Mouse (Mus musculus) neural tube, embryonic 15.5 days (tissue): ENCODE data around the gene Apom. TPM values are rescaled to one million over a fixed set of nuclear protein-coding genes. Genes with fewer than 3 reads are reported as not detected.

ENCODE experiments used
- ATAC-seq: fragments of 200-750 bp; cut with Nextera tagmentation; 2 replicates; pipeline ENCODE4 v1.8.0; 2017; ENCODE audit warnings: mild to moderate bottlenecking, moderate TSS enrichment, moderate library complexity; ENCODE audit not compliant: low FRiP score
- H3K27ac ChIP-seq: fragments of 300-500 bp; sonication (generic); replicated peaks from 2 replicates; pipeline ENCODE4 v1.5.1; 2015; ENCODE audit warnings: mild to moderate bottlenecking, inconsistent platforms
- H3K27me3 ChIP-seq: fragments of 300-500 bp; sonication (generic); replicated peaks from 2 replicates; pipeline ENCODE4 v1.6.1; 2015; ENCODE audit warnings: inconsistent platforms
- H3K36me3 ChIP-seq: fragments of 300-500 bp; sonication (generic); 2 replicates; pipeline ENCODE4 v1.6.1; 2015; ENCODE audit warnings: inconsistent platforms
- H3K4me1 ChIP-seq: fragments of 300-500 bp; sonication (generic); 2 replicates; pipeline ENCODE4 v1.6.1; 2015; ENCODE audit warnings: inconsistent platforms
- H3K4me2 ChIP-seq: fragments of 300-500 bp; sonication (generic); 2 replicates; pipeline ENCODE4 v1.6.1; 2015; ENCODE audit warnings: inconsistent platforms, mild to moderate bottlenecking, moderate library complexity
- H3K4me3 ChIP-seq: fragments of 300-500 bp; sonication (generic); replicated peaks from 2 replicates; pipeline ENCODE4 v1.5.1; 2015; ENCODE audit warnings: mild to moderate bottlenecking, inconsistent platforms
- H3K9ac ChIP-seq: fragments of 300-500 bp; sonication (generic); replicated peaks from 2 replicates; pipeline ENCODE4 v1.6.1; 2015; ENCODE audit warnings: mild to moderate bottlenecking, inconsistent platforms
- H3K9me3 ChIP-seq: fragments of 300-500 bp; sonication (generic); replicated peaks from 2 replicates; pipeline ENCODE4 v1.6.1; 2016; ENCODE audit warnings: inconsistent platforms
- WGBS: fragments of 180-500 bp; shearing (Covaris S2); methylation state at CpG from one replicate; pipeline ENCODE4 v1.1.7; 2015; ENCODE audit warnings: mixed read lengths; 5-methylcytosine and 5-hydroxymethylcytosine counted together
- polyA plus RNA-seq: library from polyadenylated mRNA; unstranded; fragments of >200 nt; fragmentation: Nextera tagmentation; extraction: Ambion mirVana; gene quantifications from 2 replicates; pipeline ENCODE4 v1.2.1, GENCODE M21; 2015

The Apom gene
- polyA plus RNA-seq, 1 experiment from 2014 or later, result 0.20 TPM

GRCm38 (mm10) chr17:35165451-35166155 lies 33.8 kb upstream of the Apom start:
- peak overlapping the region; percentile 99 for H3K4me3 ChIP-seq
- H3K27ac ChIP-seq, result peak overlapping the region; percentile 93
- peak overlapping the region; percentile 66 for H3K4me2 ChIP-seq
- no peaks in the 10 kb centered on the region for H3K9me3 ChIP-seq
- peaks cover 42% of the 10 kb centered on the region for H3K4me1 ChIP-seq
- ATAC-seq, result no peak
- WGBS, result 21% methylated on average over 12 of the region's 12 CpGs
- peak overlapping the region; percentile 36 for H3K9ac ChIP-seq
- H3K27me3 ChIP-seq, result no peaks in the 10 kb centered on the region
- H3K36me3 ChIP-seq, result peaks cover 16% of the 10 kb centered on the region

- Histone ChIP-seq H3K27ac (peak within 1 kb of the TSS; percentile 93), H3K9ac (peak within 1 kb of the TSS; percentile 100), H3K4me1 (peaks cover 42% of the 10 kb centered on the region), H3K9me3 (no peaks in the 10 kb centered on the region), H3K36me3 (peaks cover 24% of the 10 kb centered on the region), H3K27me3 (no peaks in the 10 kb centered on the region), H3K4me2 (peak within 1 kb of the TSS; percentile 95), H3K4me3 (peak within 1 kb of the TSS; percentile 99)
- under 1% methylated on average over 68 of the region's 89 CpGs for WGBS
- peak; percentile 96 for ATAC-seq
Measured at GRCm38 (mm10) chr17:35164568-35165450, 33.0 kb upstream of the Apom start, which contains the start of gene Prrc2a. Gene Prrc2a, minus strand, starts transcription at chr17:35164897.

GRCm38 (mm10) chr17:35164218-35164567 lies 32.3 kb upstream of the Apom start:
- no peak for ATAC-seq
- Histone ChIP-seq H3K27ac (peak overlapping the region; percentile 93), H3K4me1 (peaks cover 42% of the 10 kb centered on the region), H3K9me3 (no peaks in the 10 kb centered on the region), H3K27me3 (no peaks in the 10 kb centered on the region), H3K4me2 (peak overlapping the region; percentile 95), H3K9ac (peak overlapping the region; percentile 100), H3K36me3 (peaks cover 30% of the 10 kb centered on the region), H3K4me3 (peak overlapping the region; percentile 99)
- 0% methylated on average over 24 of the region's 28 CpGs for WGBS

GRCm38 (mm10) chr17:35163326-35164081 lies 31.7 kb upstream of the Apom start:
- no peak for ATAC-seq
- H3K27me3 ChIP-seq, result no peaks in the 10 kb centered on the region
- H3K9ac ChIP-seq, result peak overlapping the region; percentile 100
- H3K27ac ChIP-seq, result peak overlapping the region; percentile 93
- H3K9me3 ChIP-seq, result no peaks in the 10 kb centered on the region
- peak overlapping the region; percentile 95 for H3K4me2 ChIP-seq
- peaks cover 42% of the 10 kb centered on the region for H3K4me1 ChIP-seq
- H3K36me3 ChIP-seq, result peaks cover 37% of the 10 kb centered on the region
- WGBS, result 9% methylated on average over 8 of the region's 8 CpGs
- H3K4me3 ChIP-seq, result peak overlapping the region; percentile 99

- ATAC-seq, result no peak
- peak overlapping the region; percentile 95 for H3K4me2 ChIP-seq
- 43% methylated on average over 12 of the region's 12 CpGs for WGBS
- H3K9me3 ChIP-seq, result no peaks in the 10 kb centered on the region
- peak overlapping the region; percentile 99 for H3K4me3 ChIP-seq
- H3K27ac ChIP-seq, result no peak overlapping the region
- peak overlapping the region; percentile 100 for H3K9ac ChIP-seq
- H3K4me1 ChIP-seq, result peaks cover 42% of the 10 kb centered on the region
- H3K36me3 ChIP-seq, result peaks cover 44% of the 10 kb centered on the region
- no peaks in the 10 kb centered on the region for H3K27me3 ChIP-seq
Measured at GRCm38 (mm10) chr17:35162730-35163129, 30.9 kb upstream of the Apom start.

- WGBS, result 81% methylated on average over 14 of the region's 14 CpGs
- no peak overlapping the region for H3K27ac ChIP-seq
- peaks cover 42% of the 10 kb centered on the region for H3K4me1 ChIP-seq
- H3K36me3 ChIP-seq, result peaks cover 51% of the 10 kb centered on the region
- no peaks in the 10 kb centered on the region for H3K27me3 ChIP-seq
- H3K4me3 ChIP-seq, result peak overlapping the region; percentile 99
- no peak for ATAC-seq
- H3K4me2 ChIP-seq, result peak overlapping the region; percentile 95
- H3K9me3 ChIP-seq, result no peaks in the 10 kb centered on the region
- peak overlapping the region; percentile 100; the same call in 1 of the 2 replicates for H3K9ac ChIP-seq
Measured at GRCm38 (mm10) chr17:35162121-35162520, 30.3 kb upstream of the Apom start.

- ATAC-seq, result no peak
- WGBS, result 79% methylated on average over 11 of the region's 11 CpGs
- H3K4me1 ChIP-seq, result peaks cover 36% of the 10 kb centered on the region
- no peaks in the 10 kb centered on the region for H3K9me3 ChIP-seq
- no peak overlapping the region for H3K27ac ChIP-seq
- H3K4me2 ChIP-seq, result peak overlapping the region; percentile 95; the same call in 1 of the 2 replicates
- H3K36me3 ChIP-seq, result peaks cover 58% of the 10 kb centered on the region
- H3K9ac ChIP-seq, result no peak overlapping the region
- H3K27me3 ChIP-seq, result no peaks in the 10 kb centered on the region
- H3K4me3 ChIP-seq, result 0 out of 2 replicates have a peak overlapping the region, but pooled peaks have one; percentile 99
Measured at GRCm38 (mm10) chr17:35161421-35161820, 29.6 kb upstream of the Apom start.

- Histone ChIP-seq H3K4me2 (no peak overlapping the region), H3K4me1 (peaks cover 28% of the 10 kb centered on the region), H3K36me3 (peaks cover 75% of the 10 kb centered on the region), H3K9me3 (no peaks in the 10 kb centered on the region), H3K27me3 (no peaks in the 10 kb centered on the region), H3K27ac (no peak overlapping the region), H3K4me3 (no peak overlapping the region), H3K9ac (no peak overlapping the region)
- no peak for ATAC-seq
- 86% methylated on average over 7 of the region's 7 CpGs for WGBS
Measured at GRCm38 (mm10) chr17:35159638-35160037, 27.8 kb upstream of the Apom start.

- no peaks in the 10 kb centered on the region for H3K9me3 ChIP-seq
- H3K4me1 ChIP-seq, result peaks cover 28% of the 10 kb centered on the region
- no peak overlapping the region for H3K27ac ChIP-seq
- 95% methylated on average over 16 of the region's 16 CpGs for whole genome bisulfite sequencing
- H3K9ac ChIP-seq, result no peak overlapping the region
- H3K27me3 ChIP-seq, result no peaks in the 10 kb centered on the region
- H3K4me2 ChIP-seq, result no peak overlapping the region
- peaks cover 82% of the 10 kb centered on the region for H3K36me3 ChIP-seq
- no peak for ATAC-seq
- H3K4me3 ChIP-seq, result no peak overlapping the region
Measured at GRCm38 (mm10) chr17:35158850-35159593, 27.2 kb upstream of the Apom start.

- peaks cover 95% of the 10 kb centered on the region for H3K36me3 ChIP-seq
- 95% methylated on average over 8 of the region's 8 CpGs for WGBS
- H3K9ac ChIP-seq, result no peak overlapping the region
- ATAC-seq, result no peak
- no peak overlapping the region for H3K4me3 ChIP-seq
- H3K27me3 ChIP-seq, result no peaks in the 10 kb centered on the region
- H3K27ac ChIP-seq, result no peak overlapping the region
- no peak overlapping the region for H3K4me2 ChIP-seq
- no peaks in the 10 kb centered on the region for H3K9me3 ChIP-seq
- H3K4me1 ChIP-seq, result peaks cover 19% of the 10 kb centered on the region
Measured at GRCm38 (mm10) chr17:35157661-35158175, 25.9 kb upstream of the Apom start.
